Mouse (Mus musculus) liver, postnatal 0 days (tissue): Measurements from ENCODE around the gene Osbpl3.

Source experiments
- CTCF ChIP-seq: sonication (generic); IDR thresholded peaks from 2 replicates; pipeline ENCODE4 v1.5.1; 2016; ENCODE audit warnings: antibody characterized with exemption, low read depth
- EP300 ChIP-seq: IDR thresholded peaks from 2 replicates; pipeline ENCODE4 v1.6.1; 2016; ENCODE audit warnings: antibody characterized with exemption, low read depth, mild to moderate bottlenecking

GRCm38 (mm10) chr6:50279642-50280041 is 176.4 kb downstream of the Osbpl3 start:
- no peak for TF ChIP-seq CTCF
- no peak for TF ChIP-seq EP300
